ENCODE assay signal across 31 mouse cellular contexts in genomic region chr14:37110456-37110855, GRCm38 (mm10). TPM values are rescaled to one million over a fixed set of nuclear protein-coding genes. Genes with fewer than 3 reads are reported as not detected.
DNase-seq lines count a peak whose midpoint lies in the region; ATAC-seq and TF ChIP-seq lines count a peak whose summit lies in the region.
"Had no signal": no experiment of that assay in that cellular context is flagged by ENCODE, and none has a peak within 500 bp of the region (broad histone marks: within the 10 kb centered on the region; RNA-seq: fewer than 3 reads in every experiment).

No protein-coding gene starts in this region.

- no peak overlapping the region for H3K27ac ChIP-seq in hindbrain, postnatal 0 days
- no peak overlapping the region for H3K27ac ChIP-seq in hindbrain, embryonic 14.5 days
- no peak overlapping the region for H3K27ac ChIP-seq in stomach, embryonic 16.5 days (ENCODE audit: low read length)
- no peak overlapping the region for H3K27ac ChIP-seq in stomach, postnatal 0 days (replicated peaks)
- H3K27ac ChIP-seq in intestine, embryonic 14.5 days (ENCODE audit: low read depth), result no peak overlapping the region
- H3K27ac ChIP-seq: gastrocnemius, adult 2 months; heart, embryonic 15.5 days; kidney, embryonic 15.5 days; midbrain, embryonic 13.5 days; neural tube, embryonic 13.5 days had no signal

- no peak; the same call in 1 of the 2 replicates for ATAC-seq in hindbrain, postnatal 0 days
- ATAC-seq in hindbrain, embryonic 14.5 days (ENCODE audit: low FRiP score), result no peak
- ATAC-seq in stomach, embryonic 16.5 days (ENCODE audit: insufficient read depth, low FRiP score), result 0 out of 2 replicates have a peak, but pooled peaks have one; percentile 37
- ATAC-seq in stomach, postnatal 0 days (ENCODE audit: low FRiP score, low TSS enrichment), result no peak
- ATAC-seq in intestine, embryonic 14.5 days (replicated peaks; ENCODE audit: low FRiP score, low TSS enrichment, low read depth), result 0 out of 2 replicates have a peak, but pooled peaks have one; percentile 7
- ATAC-seq: CD4-positive, CD25-positive, alpha-beta regulatory T cell, adult 4 months; forebrain, embryonic 14.5 days; inflammation-experienced regulatory T-cells, adult 6 months; lung, postnatal 0 days; midbrain, embryonic 13.5 days; Patski had no signal

- no peaks in the 10 kb centered on the region for H3K36me3 ChIP-seq in hindbrain, postnatal 0 days (ENCODE audit: insufficient read depth, low read length)
- no peaks in the 10 kb centered on the region for H3K36me3 ChIP-seq in hindbrain, embryonic 14.5 days (replicated peaks; ENCODE audit: control insufficient read depth, insufficient read depth)
- no peaks in the 10 kb centered on the region for H3K36me3 ChIP-seq in stomach, embryonic 16.5 days (ENCODE audit: control insufficient read depth, insufficient read depth, low read length)
- no peaks in the 10 kb centered on the region for H3K36me3 ChIP-seq in stomach, postnatal 0 days (ENCODE audit: control insufficient read depth, insufficient read depth, low read length)
- H3K36me3 ChIP-seq in intestine, embryonic 14.5 days (ENCODE audit: control insufficient read depth, insufficient read depth, low read length), result no peaks in the 10 kb centered on the region
- H3K36me3 ChIP-seq: heart, embryonic 15.5 days; kidney, embryonic 15.5 days; midbrain, embryonic 13.5 days; neural tube, embryonic 13.5 days had no signal

- no peaks in the 10 kb centered on the region for H3K4me1 ChIP-seq in hindbrain, postnatal 0 days (ENCODE audit: insufficient read depth, low read length)
- H3K4me1 ChIP-seq in hindbrain, embryonic 14.5 days (replicated peaks; ENCODE audit: control insufficient read depth, insufficient read depth, low read length), result no peaks in the 10 kb centered on the region
- H3K4me1 ChIP-seq in stomach, embryonic 16.5 days (ENCODE audit: control insufficient read depth, insufficient read depth, low read length), result no peaks in the 10 kb centered on the region
- H3K4me1 ChIP-seq in stomach, postnatal 0 days (replicated peaks; ENCODE audit: control insufficient read depth, insufficient read depth), result no peaks in the 10 kb centered on the region
- peaks cover 3% of the 10 kb centered on the region; the same call in 1 of the 2 replicates for H3K4me1 ChIP-seq in intestine, embryonic 14.5 days (replicated peaks; ENCODE audit: control insufficient read depth, insufficient read depth, low read length)
- H3K4me1 ChIP-seq: midbrain, embryonic 13.5 days; neural tube, embryonic 13.5 days had no signal

- H3K9me3 ChIP-seq in hindbrain, postnatal 0 days (ENCODE audit: low read length), result no peaks in the 10 kb centered on the region
- no peaks in the 10 kb centered on the region for H3K9me3 ChIP-seq in hindbrain, embryonic 14.5 days (ENCODE audit: control insufficient read depth, low read length)
- H3K9me3 ChIP-seq in stomach, embryonic 16.5 days (replicated peaks; ENCODE audit: control insufficient read depth, low read length), result no peaks in the 10 kb centered on the region
- H3K9me3 ChIP-seq in stomach, postnatal 0 days (ENCODE audit: control insufficient read depth, low read length), result no peaks in the 10 kb centered on the region
- H3K9me3 ChIP-seq in intestine, embryonic 14.5 days (ENCODE audit: control insufficient read depth, low read length), result no peaks in the 10 kb centered on the region
- H3K9me3 ChIP-seq: heart, embryonic 15.5 days; kidney, embryonic 15.5 days; midbrain, embryonic 13.5 days; neural tube, embryonic 13.5 days had no signal

- DNase-seq in hindbrain, postnatal 0 days (ENCODE audit: low spot score), result peak; percentile 54
- no peak for DNase-seq in hindbrain, embryonic 14.5 days (ENCODE audit: low spot score)
- DNase-seq in stomach, postnatal 0 days (ENCODE audit: low spot score), result no peak
- no peak for DNase-seq in intestine, embryonic 14.5 days (ENCODE audit: low spot score)
- DNase-seq in lung, adult 18-20 months, result no peak
- DNase-seq in lung, postnatal 25 days (ENCODE audit: low spot score), result no peak
- DNase-seq: adrenal gland, adult 2 months; cerebellum, adult 11 months; cerebellum, postnatal 14 days; gastrocnemius, adult 2 months; heart, postnatal 36 days; kidney, postnatal 4 days; liver; thymus, postnatal 25 days had no signal

- no peaks in the 10 kb centered on the region for H3K27me3 ChIP-seq in hindbrain, postnatal 0 days (ENCODE audit: insufficient read depth, low read length)
- no peaks in the 10 kb centered on the region for H3K27me3 ChIP-seq in hindbrain, embryonic 14.5 days (ENCODE audit: control insufficient read depth, insufficient read depth, low read length)
- H3K27me3 ChIP-seq in stomach, embryonic 16.5 days (ENCODE audit: control insufficient read depth, insufficient read depth, low read length), result no peaks in the 10 kb centered on the region
- no peaks in the 10 kb centered on the region for H3K27me3 ChIP-seq in stomach, postnatal 0 days (ENCODE audit: control insufficient read depth, insufficient read depth, low read length)
- no peaks in the 10 kb centered on the region for H3K27me3 ChIP-seq in intestine, embryonic 14.5 days (replicated peaks; ENCODE audit: control insufficient read depth, insufficient read depth, low read length)
- H3K27me3 ChIP-seq: heart, embryonic 15.5 days; kidney, embryonic 15.5 days; midbrain, embryonic 13.5 days; neural tube, embryonic 13.5 days; Patski had no signal

- WGBS in hindbrain, postnatal 0 days, result 67% methylated on average over 2 of the region's 2 CpGs
- 87% methylated on average over 2 of the region's 2 CpGs for WGBS in hindbrain, embryonic 14.5 days
- 61% methylated on average over 2 of the region's 2 CpGs for whole genome bisulfite sequencing in stomach, embryonic 16.5 days
- WGBS in stomach, postnatal 0 days, result 69% methylated on average over 2 of the region's 2 CpGs
- WGBS in intestine, embryonic 14.5 days, result 42% methylated on average over 2 of the region's 2 CpGs

- no peak for TF ChIP-seq EP300 in stomach, postnatal 0 days (optimal IDR thresholded peaks at IDR 0.05)

- H3K9ac ChIP-seq in hindbrain, postnatal 0 days (replicated peaks; ENCODE audit: low read length), result no peak overlapping the region
- H3K9ac ChIP-seq in hindbrain, embryonic 14.5 days, result no peak overlapping the region
- H3K9ac ChIP-seq in stomach, embryonic 16.5 days (ENCODE audit: low read length), result no peak overlapping the region
- no peak overlapping the region for H3K9ac ChIP-seq in stomach, postnatal 0 days (ENCODE audit: low read length)
- H3K9ac ChIP-seq in intestine, embryonic 14.5 days (ENCODE audit: low read length), result no peak overlapping the region
- H3K9ac ChIP-seq: heart, embryonic 15.5 days; kidney, embryonic 15.5 days; midbrain, embryonic 13.5 days; neural tube, embryonic 13.5 days had no signal

- no peak overlapping the region for H3K4me3 ChIP-seq in hindbrain, postnatal 0 days (ENCODE audit: low read length)
- H3K4me3 ChIP-seq in hindbrain, embryonic 14.5 days (replicated peaks; ENCODE audit: low read length), result no peak overlapping the region
- H3K4me3 ChIP-seq in stomach, embryonic 16.5 days (replicated peaks; ENCODE audit: low read length), result no peak overlapping the region
- no peak overlapping the region for H3K4me3 ChIP-seq in stomach, postnatal 0 days (ENCODE audit: low read depth, low read length)
- no peak overlapping the region for H3K4me3 ChIP-seq in intestine, embryonic 14.5 days (ENCODE audit: low read depth, low read length)
- H3K4me3 ChIP-seq: gastrocnemius, adult 2 months; heart, embryonic 15.5 days; kidney, embryonic 15.5 days; midbrain, embryonic 13.5 days; neural tube, embryonic 13.5 days had no signal

- H3K4me2 ChIP-seq in hindbrain, postnatal 0 days (ENCODE audit: low read depth, low read length), result no peak overlapping the region
- H3K4me2 ChIP-seq in hindbrain, embryonic 14.5 days (replicated peaks), result no peak overlapping the region
- H3K4me2 ChIP-seq in stomach, embryonic 16.5 days (ENCODE audit: low read depth, low read length), result no peak overlapping the region
- H3K4me2 ChIP-seq in stomach, postnatal 0 days (replicated peaks; ENCODE audit: low read depth), result no peak overlapping the region
- H3K4me2 ChIP-seq in intestine, embryonic 14.5 days (ENCODE audit: low read length), result no peak overlapping the region
- H3K4me2 ChIP-seq: heart, embryonic 15.5 days; kidney, embryonic 15.5 days; midbrain, embryonic 13.5 days; neural tube, embryonic 13.5 days had no signal

- no peak for TF ChIP-seq CTCF in hindbrain, postnatal 0 days (IDR thresholded peaks at IDR 0.05; ENCODE audit: low read depth)
- TF ChIP-seq CTCF in stomach, postnatal 0 days (IDR thresholded peaks at IDR 0.05; ENCODE audit: low read depth), result no peak

RNA-seq across cellular contexts. Expression of gene 2610528A11Rik, which starts 3.4 kb away (rescaled TPM):
- not detected in 2 replicates for total RNA-seq in hindbrain, postnatal 0 days (2014; rRNA removed)
- polyA plus RNA-seq in hindbrain, postnatal 0 days (2015; fragmentation: Nextera tagmentation; extraction: Ambion mirVana), result 0.66 and 0.73 TPM in 2 replicates
- polyA plus RNA-seq in hindbrain, embryonic 14.5 days (2014; fragmentation: Nextera tagmentation; extraction: Ambion mirVana), result 0.39 TPM in 1 of 2 replicates, not detected in the other
- 11.8 and 20.9 TPM in 2 replicates for polyA plus RNA-seq in stomach, embryonic 16.5 days (2015; fragmentation: Nextera tagmentation; extraction: Ambion mirVana)
- polyA plus RNA-seq in stomach, postnatal 0 days (2015; fragmentation: Nextera tagmentation; extraction: Ambion mirVana), result 22.0 and 22.2 TPM in 2 replicates
- polyA plus RNA-seq in intestine, embryonic 14.5 days (2014; fragmentation: Nextera tagmentation; extraction: Ambion mirVana), result 31.9 and 42.4 TPM in 2 replicates
- total RNA-seq: heart, postnatal 36 days; left cerebral cortex, postnatal 25 days had no signal
- polyA plus RNA-seq: forebrain, embryonic 14.5 days; inflammation-experienced regulatory T-cells, adult 6 months; midbrain, embryonic 13.5 days; Patski had no signal

RNA-seq across cellular contexts. Expression of gene Cdhr1, which starts 12.3 kb away (rescaled TPM):
- total RNA-seq in hindbrain, postnatal 0 days (2014; rRNA removed), result 7.4 and 8.0 TPM in 2 replicates
- polyA plus RNA-seq in hindbrain, postnatal 0 days (2015; fragmentation: Nextera tagmentation; extraction: Ambion mirVana), result 6.0 and 6.6 TPM in 2 replicates
- polyA plus RNA-seq in hindbrain, embryonic 14.5 days (2014; fragmentation: Nextera tagmentation; extraction: Ambion mirVana), result 2.7 and 4.3 TPM in 2 replicates
- 0.27 and 0.32 TPM in 2 replicates for polyA plus RNA-seq in stomach, embryonic 16.5 days (2015; fragmentation: Nextera tagmentation; extraction: Ambion mirVana)
- 0.25 and 0.33 TPM in 2 replicates for polyA plus RNA-seq in stomach, postnatal 0 days (2015; fragmentation: Nextera tagmentation; extraction: Ambion mirVana)
- 0.24 and 0.47 TPM in 2 replicates for polyA plus RNA-seq in intestine, embryonic 14.5 days (2014; fragmentation: Nextera tagmentation; extraction: Ambion mirVana)
- total RNA-seq: adrenal gland, adult 2 months; gastrocnemius, adult 2 months; heart, postnatal 36 days had no signal
- polyA plus RNA-seq: adrenal gland, adult 2 months; CD4-positive, CD25-positive, alpha-beta regulatory T cell, adult 4 months; liver, embryonic 16.5 days had no signal

RNA-seq across cellular contexts. Expression of gene Ghitm, which starts 24.6 kb away (rescaled TPM):
- total RNA-seq in hindbrain, postnatal 0 days (2014; rRNA removed), result 86.5 and 103 TPM in 2 replicates
- 237 and 241 TPM in 2 replicates for polyA plus RNA-seq in hindbrain, postnatal 0 days (2015; fragmentation: Nextera tagmentation; extraction: Ambion mirVana)
- 213 and 232 TPM in 2 replicates for polyA plus RNA-seq in hindbrain, embryonic 14.5 days (2014; fragmentation: Nextera tagmentation; extraction: Ambion mirVana)
- polyA plus RNA-seq in stomach, embryonic 16.5 days (2015; fragmentation: Nextera tagmentation; extraction: Ambion mirVana), result 242 and 244 TPM in 2 replicates
- 184 and 198 TPM in 2 replicates for polyA plus RNA-seq in stomach, postnatal 0 days (2015; fragmentation: Nextera tagmentation; extraction: Ambion mirVana)
- 235 and 238 TPM in 2 replicates for polyA plus RNA-seq in intestine, embryonic 14.5 days (2014; fragmentation: Nextera tagmentation; extraction: Ambion mirVana)

RNA-seq across cellular contexts. Expression of gene Lrit2, which starts 42.7 kb away (rescaled TPM):
- not detected in 2 replicates for total RNA-seq in hindbrain, postnatal 0 days (2014; rRNA removed)
- polyA plus RNA-seq in hindbrain, postnatal 0 days (2015; fragmentation: Nextera tagmentation; extraction: Ambion mirVana), result not detected in 2 replicates
- polyA plus RNA-seq in hindbrain, embryonic 14.5 days (2014; fragmentation: Nextera tagmentation; extraction: Ambion mirVana), result not detected in 2 replicates
- not detected in 2 replicates for polyA plus RNA-seq in stomach, embryonic 16.5 days (2015; fragmentation: Nextera tagmentation; extraction: Ambion mirVana)
- not detected in 2 replicates for polyA plus RNA-seq in stomach, postnatal 0 days (2015; fragmentation: Nextera tagmentation; extraction: Ambion mirVana)
- not detected in 2 replicates for polyA plus RNA-seq in intestine, embryonic 14.5 days (2014; fragmentation: Nextera tagmentation; extraction: Ambion mirVana)
- total RNA-seq: adrenal gland, adult 2 months; adrenal gland, postnatal 4 days; gastrocnemius, adult 2 months; heart, postnatal 36 days; left cerebral cortex, postnatal 25 days had no signal
- polyA plus RNA-seq: adrenal gland, adult 2 months; CD4-positive, CD25-positive, alpha-beta regulatory T cell, adult 4 months; forebrain, embryonic 14.5 days; frontal cortex, adult 2 months; gonadal fat pad, adult 2 months; heart, embryonic 15.5 days; inflammation-experienced regulatory T-cells, adult 6 months; kidney, embryonic 15.5 days; liver, embryonic 16.5 days; lung, postnatal 0 days; neural tube, embryonic 13.5 days; Patski; spleen, adult 2 months had no signal

RNA-seq across cellular contexts. Expression of gene Lrit1, which starts 55.8 kb away (rescaled TPM):
- not detected in 2 replicates for total RNA-seq in hindbrain, postnatal 0 days (2014; rRNA removed)
- polyA plus RNA-seq in hindbrain, postnatal 0 days (2015; fragmentation: Nextera tagmentation; extraction: Ambion mirVana), result not detected in 2 replicates
- polyA plus RNA-seq in hindbrain, embryonic 14.5 days (2014; fragmentation: Nextera tagmentation; extraction: Ambion mirVana), result not detected in 2 replicates
- not detected in 2 replicates for polyA plus RNA-seq in stomach, embryonic 16.5 days (2015; fragmentation: Nextera tagmentation; extraction: Ambion mirVana)
- not detected in 2 replicates for polyA plus RNA-seq in stomach, postnatal 0 days (2015; fragmentation: Nextera tagmentation; extraction: Ambion mirVana)
- polyA plus RNA-seq in intestine, embryonic 14.5 days (2014; fragmentation: Nextera tagmentation; extraction: Ambion mirVana), result not detected in 2 replicates
- total RNA-seq: adrenal gland, adult 2 months; gastrocnemius, adult 2 months; heart, postnatal 36 days; left cerebral cortex, postnatal 25 days had no signal
- polyA plus RNA-seq: adrenal gland, adult 2 months; CD4-positive, CD25-positive, alpha-beta regulatory T cell, adult 4 months; embryonic facial prominence, embryonic 14.5 days; forebrain, embryonic 14.5 days; frontal cortex, adult 2 months; gonadal fat pad, adult 2 months; heart, embryonic 15.5 days; inflammation-experienced regulatory T-cells, adult 6 months; kidney, embryonic 15.5 days; liver, embryonic 16.5 days; lung, postnatal 0 days; midbrain, embryonic 13.5 days; neural tube, embryonic 13.5 days; Patski had no signal

Comparison
In these comparisons a context has a peak if more than half of its experiments do, and no peak if none do; other contexts are left out.
1. ATAC-seq: peak in stomach, embryonic 16.5 days (single experiment) and intestine, embryonic 14.5 days (single experiment); none in hindbrain, postnatal 0 days (single experiment), hindbrain, embryonic 14.5 days (single experiment) and stomach, postnatal 0 days (single experiment).